Mouse (Mus musculus): ENCODE data around the gene Wipf1.

DNA sequence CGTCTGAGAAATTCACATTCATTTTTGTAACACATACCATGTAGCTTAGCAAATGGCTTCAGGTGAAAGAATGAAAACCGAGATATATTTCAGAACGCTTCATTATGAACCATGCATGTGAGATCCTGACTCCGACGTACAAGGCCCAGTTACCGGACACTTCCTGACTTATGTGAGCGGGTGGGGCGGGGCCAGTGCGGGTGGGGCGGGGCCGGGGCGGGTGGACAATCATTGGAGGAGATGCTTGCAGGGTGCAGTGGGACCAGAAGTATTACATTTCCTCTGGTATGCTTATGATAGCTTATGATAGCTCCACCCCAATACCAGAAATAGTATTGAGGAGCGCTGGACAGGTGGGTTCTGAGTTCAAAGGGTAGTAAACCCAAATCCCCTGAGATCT is 74.9 kb downstream of the Wipf1 start:
- TF ChIP-seq CTCF (conservative IDR thresholded peaks at IDR 0.05; ENCODE audit: insufficient read depth, insufficient read length, low read depth, low read length) = no peak
- no peak for TF ChIP-seq POLR2A (IDR thresholded peaks at IDR 0.05; ENCODE audit: low read depth, low read length)

All from kidney, adult 2 months (tissue).